Mouse (Mus musculus): Measurements from ENCODE around the gene Lypla2.

DNA sequence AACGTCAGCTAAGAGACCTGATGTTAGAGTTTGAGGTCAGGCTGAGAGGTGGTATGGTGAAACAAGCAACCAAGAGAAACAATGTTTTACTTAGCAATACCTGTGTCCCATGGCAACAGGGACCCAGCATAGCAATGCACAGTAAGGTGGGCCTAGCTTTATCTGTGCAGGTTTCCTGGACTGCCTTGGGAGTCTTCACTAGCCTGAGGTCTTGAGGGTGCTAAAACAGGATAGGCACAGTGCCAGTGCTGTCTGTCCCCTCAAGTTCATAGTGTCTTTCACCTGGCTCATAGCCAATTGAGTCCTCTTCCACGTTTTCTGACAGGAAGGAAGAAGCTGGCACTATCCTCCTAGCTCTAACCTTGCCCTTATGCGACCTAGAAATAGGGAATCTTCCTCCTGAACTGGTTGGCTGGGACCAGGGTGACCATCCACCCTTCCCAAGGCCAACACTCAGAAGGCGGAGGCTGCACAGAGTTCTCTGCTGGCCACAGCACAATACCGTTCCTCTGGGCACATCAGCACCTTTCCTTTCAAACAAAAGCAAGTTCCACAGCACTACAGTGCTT is 31.8 kb upstream of the Lypla2 start:
- no peak for TF ChIP-seq CTCF (IDR thresholded peaks at IDR 0.05; ENCODE audit: borderline replicate concordance, extremely low read depth, insufficient read depth, insufficient read length)
- TF ChIP-seq POLR2A (IDR thresholded peaks at IDR 0.05; ENCODE audit: borderline replicate concordance, extremely low read depth, insufficient read depth, insufficient read length, poor library complexity, severe bottlenecking), result no peak

Measured in brain, embryonic 14.5 days (tissue).